Mouse (Mus musculus) embryonic facial prominence, embryonic 13.5 days (tissue): ENCODE data around the gene Wdfy2. TPM values are rescaled to one million over a fixed set of nuclear protein-coding genes. Genes with fewer than 3 reads are reported as not detected.

Experiments
- ATAC-seq: fragments of 200-750 bp; cut with Nextera tagmentation; 2 replicates; pipeline ENCODE4 v1.8.0; 2017; ENCODE audit warnings: low read depth; ENCODE audit not compliant: insufficient number of reproducible peaks, insufficient read depth, low FRiP score, low TSS enrichment
- H3K27ac ChIP-seq: fragments of 300-500 bp; sonication (generic); 2 replicates; pipeline ENCODE4 v1.5.1; 2015; ENCODE audit warnings: moderate library complexity, mild to moderate bottlenecking, inconsistent platforms
- H3K27me3 ChIP-seq: fragments of 300-500 bp; sonication (generic); 2 replicates; pipeline ENCODE4 v1.6.1; 2015; ENCODE audit warnings: mild to moderate bottlenecking, inconsistent platforms
- H3K36me3 ChIP-seq: fragments of 300-500 bp; sonication (generic); 2 replicates; pipeline ENCODE4 v1.6.1; 2015; ENCODE audit warnings: mild to moderate bottlenecking, inconsistent platforms
- H3K4me1 ChIP-seq: fragments of 300-500 bp; sonication (generic); 2 replicates; pipeline ENCODE4 v1.6.1; 2015; ENCODE audit warnings: inconsistent platforms
- H3K4me2 ChIP-seq: fragments of 300-500 bp; sonication (generic); 2 replicates; pipeline ENCODE4 v1.6.1; 2015; ENCODE audit warnings: moderate library complexity, mild to moderate bottlenecking, inconsistent platforms
- H3K4me3 ChIP-seq: fragments of 300-500 bp; sonication (generic); 2 replicates; pipeline ENCODE4 v1.5.1; 2015; ENCODE audit warnings: mild to moderate bottlenecking, inconsistent platforms
- H3K9ac ChIP-seq: fragments of 300-500 bp; sonication (generic); 2 replicates; pipeline ENCODE4 v1.6.1; 2015; ENCODE audit warnings: mild to moderate bottlenecking, inconsistent platforms
- H3K9me3 ChIP-seq: fragments of 300-500 bp; sonication (generic); 2 replicates; pipeline ENCODE4 v1.6.1; 2016; ENCODE audit warnings: inconsistent platforms
- WGBS: fragments of 180-500 bp; shearing (Covaris S2); methylation state at CpG from one replicate; pipeline ENCODE4 v1.1.7; 2015; ENCODE audit warnings: mixed read lengths; 5-methylcytosine and 5-hydroxymethylcytosine counted together
- microRNA-seq: library from miRNA; unstranded; fragments of <30 nt; microRNA quantifications from one replicate; pipeline ENCODE4, GENCODE M21; 2016
- polyA plus RNA-seq: library from polyadenylated mRNA; unstranded; fragments of >200 nt; fragmentation: Nextera tagmentation; extraction: Ambion mirVana; gene quantifications from 2 replicates; pipeline ENCODE4 v1.2.1, GENCODE M21; 2015

The Wdfy2 gene
- polyA plus RNA-seq, 1 experiment from 2014 or later, result 7.4 TPM

- no peaks in the 10 kb centered on the region for H3K36me3 ChIP-seq
- WGBS, result 65% methylated on average over 7 of the region's 7 CpGs
- no peaks in the 10 kb centered on the region for H3K9me3 ChIP-seq
- H3K27me3 ChIP-seq, result no peaks in the 10 kb centered on the region
- no peak for ATAC-seq
- H3K4me1 ChIP-seq, result peaks cover 8% of the 10 kb centered on the region
- no peak overlapping the region for H3K4me2 ChIP-seq
- no peak overlapping the region for H3K27ac ChIP-seq
- H3K4me3 ChIP-seq, result no peak overlapping the region
- no peak overlapping the region for H3K9ac ChIP-seq
Observed at GRCm38 (mm10) chr14:62991849-62992510, 154.5 kb downstream of the Wdfy2 start.

- H3K27ac ChIP-seq, result no peak within 1 kb of the TSS
- no peaks in the 10 kb centered on the region for H3K36me3 ChIP-seq
- H3K9ac ChIP-seq, result no peak within 1 kb of the TSS
- no peaks in the 10 kb centered on the region for H3K9me3 ChIP-seq
- no peak within 1 kb of the TSS for H3K4me3 ChIP-seq
- no peak within 1 kb of the TSS for H3K4me2 ChIP-seq
- H3K4me1 ChIP-seq, result peaks cover 6% of the 10 kb centered on the region
- no peaks in the 10 kb centered on the region for H3K27me3 ChIP-seq
- ATAC-seq, result no peak
- WGBS, result 82% methylated on average over 8 of the region's 8 CpGs
Observed at GRCm38 (mm10) chr14:62997777-62998176, 160.3 kb downstream of the Wdfy2 start, which contains the start of gene Defb47. TSS of gene Defb47 (plus strand) at chr14:62998077.

GRCm38 (mm10) chr14:62998977-62999376 is 161.5 kb downstream of the Wdfy2 start:
- no peaks in the 10 kb centered on the region for H3K36me3 ChIP-seq
- H3K9me3 ChIP-seq, result no peaks in the 10 kb centered on the region
- no peak for ATAC-seq
- no peaks in the 10 kb centered on the region for H3K4me1 ChIP-seq
- no peak overlapping the region for H3K9ac ChIP-seq
- H3K4me2 ChIP-seq, result no peak overlapping the region
- no peaks in the 10 kb centered on the region for H3K27me3 ChIP-seq
- H3K4me3 ChIP-seq, result no peak overlapping the region
- no peak overlapping the region for H3K27ac ChIP-seq
- WGBS, result 91% methylated on average over 4 of the region's 4 CpGs

- Histone ChIP-seq H3K4me1 (no peaks in the 10 kb centered on the region), H3K36me3 (no peaks in the 10 kb centered on the region), H3K27me3 (no peaks in the 10 kb centered on the region), H3K4me3 (no peak overlapping the region), H3K4me2 (no peak overlapping the region), H3K9ac (no peak overlapping the region), H3K27ac (no peak overlapping the region), H3K9me3 (no peaks in the 10 kb centered on the region)
- 52% methylated on average over 2 of the region's 2 CpGs for WGBS
- ATAC-seq, result no peak
Observed at GRCm38 (mm10) chr14:63002588-63002987, 165.1 kb downstream of the Wdfy2 start.

Small RNA genes lying within 50 kb of the gene (microRNA-seq; reads per million reads assigned to microRNA genes)
- gene Mir6541 (not detected), gene Mir8098 (not detected)

Other genes starting within 250 kb of the Wdfy2 start
- gene Serpine3, start 174.0 kb upstream of the Wdfy2 start, polyA plus RNA-seq, result not detected in 2 replicates
- gene Ints6, start 76.5 kb upstream of the Wdfy2 start, polyA plus RNA-seq, result 22.8 and 24.3 TPM in 2 replicates
- gene Defb48, start 146.8 kb downstream of the Wdfy2 start, polyA plus RNA-seq, result not detected in 2 replicates
- not detected in 2 replicates for gene Defb47, start 160.4 kb downstream of the Wdfy2 start, polyA plus RNA-seq
- gene Defb43, start 174.1 kb downstream of the Wdfy2 start, polyA plus RNA-seq, result not detected in 2 replicates
- gene Defb42, start 209.3 kb downstream of the Wdfy2 start, polyA plus RNA-seq, result not detected in 2 replicates
- not detected in 2 replicates for gene Defb30, start 212.3 kb downstream of the Wdfy2 start, polyA plus RNA-seq